Mouse (Mus musculus) lung, postnatal 0 days (tissue): Measurements from ENCODE around the gene Rasl10b.

Experiments used
- CTCF ChIP-seq: IDR thresholded peaks from 2 replicates; pipeline ENCODE4 v1.5.1; 2016; ENCODE audit warnings: antibody characterized with exemption, mild to moderate bottlenecking
- EP300 ChIP-seq: IDR thresholded peaks from 2 replicates; pipeline ENCODE4 v1.6.1; 2016; ENCODE audit warnings: antibody characterized with exemption, mild to moderate bottlenecking, control low read depth

- TF ChIP-seq CTCF (no peak), EP300 (no peak)
These were observed 32.3 kb downstream of the Rasl10b start for GRCm38 (mm10) chr11:83441235-83441634.
